Mouse (Mus musculus) G1E (cell line): ENCODE data around the gene Daam2. TPM values are rescaled to one million over a fixed set of nuclear protein-coding genes. Genes with fewer than 3 reads are reported as not detected.

Experiments used
- ATAC-seq: 2 replicates; pipeline ENCODE4 v1.8.0; 2016; ENCODE audit warnings: mild to moderate bottlenecking; ENCODE audit not compliant: insufficient number of reproducible peaks, poor library complexity, low FRiP score, severe bottlenecking; ENCODE audit errors: extremely low read depth
- DNase-seq: peaks from one replicate; pipeline ENCODE4 v3.0.0; 2012; ENCODE audit warnings: low spot score
- H3K27me3 ChIP-seq: 2 replicates; pipeline ENCODE4 v1.6.1; 2012; ENCODE audit warnings: mild to moderate bottlenecking, low read length, inconsistent platforms; ENCODE audit not compliant: insufficient read depth
- H3K36me3 ChIP-seq: replicated peaks from 2 replicates; pipeline ENCODE3; 2012; ENCODE audit warnings: mild to moderate bottlenecking, inconsistent platforms
- H3K4me1 ChIP-seq: 2 replicates; pipeline ENCODE4 v1.6.1; 2012; ENCODE audit warnings: low read depth, low read length, inconsistent platforms, mixed read lengths; ENCODE audit not compliant: insufficient read depth
- H3K4me3 ChIP-seq: 2 replicates; pipeline ENCODE4 v1.5.1; 2012; ENCODE audit warnings: low read depth, mild to moderate bottlenecking, inconsistent platforms, low read length, moderate library complexity, mixed read lengths
- H3K9me3 ChIP-seq: replicated peaks from 2 replicates; pipeline ENCODE4 v1.6.1; 2012; ENCODE audit warnings: inconsistent platforms
- CTCF ChIP-seq: IDR thresholded peaks from 2 replicates; pipeline ENCODE4 v1.5.1; 2012; ENCODE audit warnings: low read depth, low read length, inconsistent platforms, mixed read lengths
- GATA1 ChIP-seq: IDR thresholded peaks from 2 replicates; pipeline ENCODE4 v1.6.1; 2012; ENCODE audit warnings: borderline replicate concordance, low read length, inconsistent platforms, mixed read lengths
- GATA2 ChIP-seq: IDR thresholded peaks from 2 replicates; pipeline ENCODE4 v1.6.1; 2012; ENCODE audit warnings: low read depth, low read length, inconsistent platforms, borderline replicate concordance
- POLR2AphosphoS5 ChIP-seq: IDR thresholded peaks from 2 replicates; pipeline ENCODE4 v1.6.1; 2012; ENCODE audit warnings: low read depth, low read length, inconsistent platforms; ENCODE audit not compliant: insufficient replicate concordance
- TAL1 ChIP-seq: conservative IDR thresholded peaks from 2 replicates; pipeline ENCODE4 v1.6.1; 2012; ENCODE audit warnings: low read depth, low read length, inconsistent platforms, mixed read lengths
- polyA plus RNA-seq: library from polyadenylated mRNA; stranded (reverse); fragments of >175 nt; gene quantifications from 2 replicates; pipeline ENCODE4 v1.2.3, GENCODE M21; 2012
- total RNA-seq, 2 experiments: library from RNA; stranded (forward) in 1 of 2; stranded (reverse) in 1 of 2; fragments of 200-1000 nt in 1 of 2; fragments of >200 nt in 1 of 2; fragmentation: Nextera tagmentation in 1 of 2; gene quantifications; 2 replicates each; pipeline ENCODE4 v1.2.3; 2014 to 2017

The Daam2 gene
- total RNA-seq (2014; fragmentation: Nextera tagmentation) = not detected in 2 replicates
- total RNA-seq (2017) = 0.05 and 0.06 TPM in 2 replicates
- polyA plus RNA-seq = not detected in 2 replicates

GRCm38 (mm10) chr17:49563830-49564470, at the start of gene Daam2:
Gene Daam2, minus strand, starts transcription at chr17:49564343.
- TF ChIP-seq POLR2AphosphoS5 = no peak
- no peak for TF ChIP-seq GATA2
- TF ChIP-seq CTCF = no peak
- TF ChIP-seq TAL1 = no peak
- TF ChIP-seq GATA1 = no peak
- DNase-seq = no peak
- ATAC-seq = no peak
- Histone ChIP-seq H3K4me3 (no peak within 1 kb of the TSS), H3K36me3 (no peaks in the 10 kb centered on the region), H3K27me3 (no peaks in the 10 kb centered on the region), H3K9me3 (peaks cover 73% of the 10 kb centered on the region), H3K4me1 (no peaks in the 10 kb centered on the region)

- no peak for TF ChIP-seq CTCF
- TF ChIP-seq POLR2AphosphoS5 = no peak
These were observed 46.2 kb upstream of the Daam2 start for GRCm38 (mm10) chr17:49610296-49610695.

GRCm38 (mm10) chr17:49607351-49608027, 43.3 kb upstream of the Daam2 start:
- Histone ChIP-seq H3K4me1 (no peaks in the 10 kb centered on the region), H3K4me3 (no peak overlapping the region), H3K27me3 (no peaks in the 10 kb centered on the region), H3K9me3 (peaks cover 41% of the 10 kb centered on the region), H3K36me3 (no peaks in the 10 kb centered on the region)
- ATAC-seq = no peak
- no peak for DNase-seq
- TF ChIP-seq GATA1 = no peak
- no peak for TF ChIP-seq TAL1
- TF ChIP-seq CTCF = no peak
- no peak for TF ChIP-seq POLR2AphosphoS5
- TF ChIP-seq GATA2 = no peak

More at GRCm38 (mm10) chr17:49610296-49610695, 46.2 kb upstream of the Daam2 start:
- no peaks in the 10 kb centered on the region for H3K36me3 ChIP-seq
- H3K4me3 ChIP-seq = no peak overlapping the region
- DNase-seq (no peak), ATAC-seq (no peak)
- peaks cover 53% of the 10 kb centered on the region for H3K9me3 ChIP-seq
- H3K27me3 ChIP-seq = no peaks in the 10 kb centered on the region
- H3K4me1 ChIP-seq = no peaks in the 10 kb centered on the region

GRCm38 (mm10) chr17:49605397-49605796, 41.3 kb upstream of the Daam2 start:
- Histone ChIP-seq H3K36me3 (no peaks in the 10 kb centered on the region), H3K27me3 (no peaks in the 10 kb centered on the region), H3K9me3 (peaks cover 33% of the 10 kb centered on the region), H3K4me3 (no peak overlapping the region), H3K4me1 (no peaks in the 10 kb centered on the region)
- no peak for ATAC-seq
- no peak for DNase-seq
- TF ChIP-seq TAL1 = no peak
- TF ChIP-seq POLR2AphosphoS5 = no peak
- no peak for TF ChIP-seq CTCF
- TF ChIP-seq GATA1 = no peak
- TF ChIP-seq GATA2 = no peak

GRCm38 (mm10) chr17:49590051-49590450, 25.9 kb upstream of the Daam2 start:
- Histone ChIP-seq H3K27me3 (no peaks in the 10 kb centered on the region), H3K9me3 (peaks cover 61% of the 10 kb centered on the region), H3K4me3 (no peak overlapping the region), H3K36me3 (no peaks in the 10 kb centered on the region), H3K4me1 (no peaks in the 10 kb centered on the region)
- DNase-seq (no peak), ATAC-seq (no peak)
- TF ChIP-seq GATA1 (no peak), POLR2AphosphoS5 (no peak), GATA2 (no peak), CTCF (no peak), TAL1 (no peak)

- H3K4me1 ChIP-seq = no peaks in the 10 kb centered on the region
- H3K27me3 ChIP-seq = no peaks in the 10 kb centered on the region
- no peak overlapping the region for H3K4me3 ChIP-seq
- no peak for ATAC-seq
- no peak for TF ChIP-seq GATA2
- H3K9me3 ChIP-seq = peaks cover 48% of the 10 kb centered on the region
- no peaks in the 10 kb centered on the region for H3K36me3 ChIP-seq
- no peak for DNase-seq
These were observed 18.3 kb upstream of the Daam2 start for GRCm38 (mm10) chr17:49582471-49582870.

- DNase-seq (no peak), ATAC-seq (no peak)
- Histone ChIP-seq H3K36me3 (no peaks in the 10 kb centered on the region), H3K27me3 (no peaks in the 10 kb centered on the region), H3K9me3 (peaks cover 32% of the 10 kb centered on the region), H3K4me3 (no peak overlapping the region), H3K4me1 (no peaks in the 10 kb centered on the region)
- TF ChIP-seq TAL1 = no peak
- no peak for TF ChIP-seq POLR2AphosphoS5
- TF ChIP-seq GATA1 = no peak
- no peak for TF ChIP-seq CTCF
- TF ChIP-seq GATA2 = no peak
These were observed 13.2 kb upstream of the Daam2 start for GRCm38 (mm10) chr17:49577321-49577720.
